In genomic region chr3:27320613-27321495, GRCm38 (mm10) we compare ENCODE assay signal across 15 mouse cellular contexts. TPM values are rescaled to one million over a fixed set of nuclear protein-coding genes. Genes with fewer than 3 reads are reported as not detected.
A peak's percentile ranks its signal among the peaks of the same experiment; 100 is the strongest.
DNase-seq lines count a peak whose midpoint lies in the region; ATAC-seq and TF ChIP-seq lines count a peak whose summit lies in the region.
"Had no signal": no experiment of that assay in that cellular context is flagged by ENCODE, and none has a peak within 500 bp of the region (broad histone marks: within the 10 kb centered on the region; RNA-seq: fewer than 3 reads in every experiment).

No protein-coding gene starts in this region.

- peak overlapping the region; percentile 14; the same call in 1 of the 2 replicates for H3K9ac ChIP-seq in heart, adult 2 months (ENCODE audit: low read depth, low read length)
- H3K9ac ChIP-seq in heart, embryonic 14.5 days (ENCODE audit: low read length), result no peak overlapping the region
- H3K9ac ChIP-seq in kidney, embryonic 16.5 days (replicated peaks; ENCODE audit: low read length), result no peak overlapping the region
- H3K9ac ChIP-seq in hindbrain, embryonic 12.5 days, result no peak overlapping the region
- H3K9ac ChIP-seq: forebrain, embryonic 13.5 days; limb, embryonic 15.5 days had no signal

- intact Hi-C loops in heart, adult 2 months (cut with DNase I), result loop anchor here (2.0 to 10.0 kb wide), 3 partner anchors 32 to 166 kb away; partner anchors contain the start of gene Ect2
- intact Hi-C loops in heart, postnatal 25 days (cut with DNase I), result loop anchor here (5.0 kb wide), 1 partner anchor 34 kb away; no protein-coding TSS in a partner anchor

- no peaks in the 10 kb centered on the region for H3K9me3 ChIP-seq in heart, embryonic 14.5 days (ENCODE audit: control insufficient read depth, low read length)
- no peaks in the 10 kb centered on the region for H3K9me3 ChIP-seq in kidney, embryonic 16.5 days (ENCODE audit: low read length)
- no peaks in the 10 kb centered on the region for H3K9me3 ChIP-seq in hindbrain, embryonic 12.5 days (replicated peaks)
- H3K9me3 ChIP-seq: forebrain, embryonic 13.5 days; limb, embryonic 15.5 days had no signal

- WGBS in heart, adult 2 months, result 39% methylated on average over 9 of the region's 9 CpGs
- WGBS in heart, embryonic 14.5 days, result 55% methylated on average over 9 of the region's 9 CpGs
- 76% methylated on average over 9 of the region's 9 CpGs for WGBS in kidney, embryonic 16.5 days
- WGBS in hindbrain, embryonic 12.5 days, result 80% methylated on average over 9 of the region's 9 CpGs

- TF ChIP-seq CTCF in heart, adult 2 months (IDR thresholded peaks at IDR 0.05), result no peak

- TF ChIP-seq EP300 in heart, adult 2 months (IDR thresholded peaks at IDR 0.05; ENCODE audit: insufficient read depth, low read depth, low read length), result no peak

- peak; percentile 82 for ATAC-seq in heart, embryonic 14.5 days (ENCODE audit: insufficient number of reproducible peaks, insufficient read depth, low FRiP score, low read depth)
- ATAC-seq in kidney, embryonic 16.5 days (ENCODE audit: low FRiP score, low TSS enrichment), result 0 out of 2 replicates have a peak, but pooled peaks have one; percentile 10
- ATAC-seq in hindbrain, embryonic 12.5 days (ENCODE audit: low FRiP score), result no peak
- ATAC-seq: activated CD4-positive, CD25-positive, alpha-beta regulatory T cell, adult 4 months; forebrain, embryonic 13.5 days; hindbrain, postnatal 0 days had no signal

- H3K36me3 ChIP-seq in heart, adult 2 months (ENCODE audit: control insufficient read depth, insufficient read depth, low read length), result peaks cover 18% of the 10 kb centered on the region
- H3K36me3 ChIP-seq in heart, embryonic 14.5 days (ENCODE audit: control insufficient read depth, insufficient read depth, low read length), result no peaks in the 10 kb centered on the region
- H3K36me3 ChIP-seq in kidney, embryonic 16.5 days (ENCODE audit: insufficient read depth, low read length), result no peaks in the 10 kb centered on the region
- no peaks in the 10 kb centered on the region for H3K36me3 ChIP-seq in hindbrain, embryonic 12.5 days
- H3K36me3 ChIP-seq: limb, embryonic 15.5 days had no signal

- no peak overlapping the region for H3K4me2 ChIP-seq in heart, embryonic 14.5 days (ENCODE audit: low read length)
- H3K4me2 ChIP-seq in kidney, embryonic 16.5 days (replicated peaks; ENCODE audit: low read depth, low read length), result no peak overlapping the region
- H3K4me2 ChIP-seq in hindbrain, embryonic 12.5 days (replicated peaks), result no peak overlapping the region
- H3K4me2 ChIP-seq: forebrain, embryonic 13.5 days; limb, embryonic 15.5 days had no signal

- H3K4me1 ChIP-seq in heart, adult 2 months (ENCODE audit: control insufficient read depth, insufficient read depth, low read length), result peaks cover 11% of the 10 kb centered on the region
- peaks cover 5 to 9% of the 10 kb centered on the region in 2 experiments for H3K4me1 ChIP-seq in heart, embryonic 14.5 days (ENCODE audit: control insufficient read depth in 2 of 2, insufficient read depth in 2 of 2, low read length in 2 of 2)
- 0 out of 2 replicates have a peak, but pooled peaks cover 7% of the 10 kb centered on the region for H3K4me1 ChIP-seq in kidney, embryonic 16.5 days (ENCODE audit: insufficient read depth, low read length)
- H3K4me1 ChIP-seq in hindbrain, embryonic 12.5 days, result no peaks in the 10 kb centered on the region

- peak overlapping the region; percentile 47 for H3K4me3 ChIP-seq in heart, adult 2 months
- H3K4me3 ChIP-seq in heart, embryonic 14.5 days (ENCODE audit: control insufficient read depth in 1 of 2, insufficient read depth in 1 of 2, low read depth in 1 of 2, low read length in 2 of 2), result no peak overlapping the region
- no peak overlapping the region for H3K4me3 ChIP-seq in kidney, embryonic 16.5 days (ENCODE audit: low read length)
- no peak overlapping the region for H3K4me3 ChIP-seq in hindbrain, embryonic 12.5 days
- H3K4me3 ChIP-seq: forebrain, embryonic 13.5 days; limb, embryonic 15.5 days had no signal

- H3K79me2 ChIP-seq in heart, adult 2 months (replicated peaks; ENCODE audit: control insufficient read depth, insufficient read depth, low read length), result no peaks in the 10 kb centered on the region

- peak overlapping the region; percentile 93 for H3K27ac ChIP-seq in heart, adult 2 months
- H3K27ac ChIP-seq in heart, embryonic 14.5 days (replicated peaks in 1 of 2; ENCODE audit: control insufficient read depth in 1 of 2, insufficient read depth in 1 of 2, low read depth in 2 of 2, low read length in 2 of 2), result 0 out of 4 replicates have a peak overlapping the region, but pooled peaks have one; percentile 10 to 26
- H3K27ac ChIP-seq in kidney, embryonic 16.5 days (ENCODE audit: low read length), result peak overlapping the region; percentile 3; the same call in 1 of the 2 replicates
- no peak overlapping the region for H3K27ac ChIP-seq in hindbrain, embryonic 12.5 days
- H3K27ac ChIP-seq: forebrain, embryonic 13.5 days; hindbrain, postnatal 0 days; limb, embryonic 15.5 days had no signal

- TF ChIP-seq POLR2A in heart, adult 2 months (IDR thresholded peaks at IDR 0.05; ENCODE audit: insufficient read depth, low read depth, low read length), result peak; percentile 48; the same call in 1 of the 2 replicates

- peak; percentile 47 to 52 for DNase-seq in heart, adult 2 months
- no peak for DNase-seq in heart, postnatal 25 days (ENCODE audit: low spot score)
- DNase-seq in lung, postnatal 4 days, result peak; percentile 45 to 65
- DNase-seq in embryo, embryonic 10 days (ENCODE audit: low spot score), result no peak
- no peak for DNase-seq in cerebellum, adult 18-20 months
- DNase-seq: cerebellum, postnatal 25 days; right cerebral cortex, adult 18-20 months; thymus, adult 2 months had no signal

- no peaks in the 10 kb centered on the region for H3K27me3 ChIP-seq in heart, adult 2 months (ENCODE audit: control insufficient read depth, insufficient read depth, low read length)
- H3K27me3 ChIP-seq in heart, embryonic 14.5 days (ENCODE audit: control insufficient read depth, insufficient read depth, low read length), result no peaks in the 10 kb centered on the region
- no peaks in the 10 kb centered on the region for H3K27me3 ChIP-seq in kidney, embryonic 16.5 days (ENCODE audit: insufficient read depth, low read length)
- H3K27me3 ChIP-seq in hindbrain, embryonic 12.5 days, result no peaks in the 10 kb centered on the region
- H3K27me3 ChIP-seq: forebrain, embryonic 13.5 days; limb, embryonic 15.5 days had no signal

RNA-seq across cellular contexts. Expression of gene Tnfsf10, which starts 4.0 kb away (rescaled TPM):
- 10 to 100 TPM in 1 of 2 experiments, 1 to 10 TPM in 1; 6.3 to 10.4 TPM for total RNA-seq in heart, adult 2 months (2021)
- polyA plus RNA-seq in heart, adult 2 months (2012; rRNA removed), result 4.2 and 8.5 TPM in 2 replicates
- total RNA-seq in heart, postnatal 25 days (2021), result 10 to 100 TPM in 1 of 2 experiments, 1 to 10 TPM in 1; 9.7 to 12.7 TPM
- polyA plus RNA-seq in heart, embryonic 14.5 days (2014; fragmentation: Nextera tagmentation; extraction: Ambion mirVana), result 0.23 and 0.30 TPM in 2 replicates
- polyA plus RNA-seq in kidney, embryonic 16.5 days (2015; fragmentation: Nextera tagmentation; extraction: Ambion mirVana), result 0.81 and 0.95 TPM in 2 replicates
- polyA plus RNA-seq in hindbrain, embryonic 12.5 days (2016; fragmentation: Nextera tagmentation; extraction: Ambion mirVana), result not detected in 2 replicates

RNA-seq across cellular contexts. Expression of gene Ghsr, which starts 50.3 kb away (rescaled TPM):
- total RNA-seq in heart, adult 2 months (2021), result not detected
- not detected in 2 replicates for polyA plus RNA-seq in heart, adult 2 months (2012; rRNA removed)
- not detected for total RNA-seq in heart, postnatal 25 days (2021)
- not detected in 2 replicates for polyA plus RNA-seq in heart, embryonic 14.5 days (2014; fragmentation: Nextera tagmentation; extraction: Ambion mirVana)
- not detected in 2 replicates for polyA plus RNA-seq in kidney, embryonic 16.5 days (2015; fragmentation: Nextera tagmentation; extraction: Ambion mirVana)
- 0.23 and 0.54 TPM in 2 replicates for polyA plus RNA-seq in hindbrain, embryonic 12.5 days (2016; fragmentation: Nextera tagmentation; extraction: Ambion mirVana)
- polyA plus RNA-seq: activated CD4-positive, CD25-positive, alpha-beta regulatory T cell, adult 4 months; forebrain, embryonic 13.5 days; limb, embryonic 15.5 days had no signal

Comparison
In these comparisons a context has a peak if more than half of its experiments do, and no peak if none do; other contexts are left out.
1. DNase-seq: peak in heart, adult 2 months (2 of 2) and lung, postnatal 4 days (2 of 2); none in heart, postnatal 25 days (single experiment), embryo, embryonic 10 days (single experiment) and cerebellum, adult 18-20 months (0 of 2).